Mouse (Mus musculus) cerebellum, adult 2 months (tissue): ENCODE data around the gene Tmem95.

Source experiments
- CTCF ChIP-seq: fragments of 200-500 bp; IDR thresholded peaks from 2 replicates; pipeline ENCODE4 v1.5.1; 2011; ENCODE audit warnings: low read depth, mild to moderate bottlenecking, control low read depth, low read length, moderate library complexity, borderline replicate concordance; ENCODE audit not compliant: insufficient read depth
- POLR2A ChIP-seq: fragments of 200-500 bp; IDR thresholded peaks from 2 replicates; pipeline ENCODE4 v1.6.1; 2011; ENCODE audit warnings: low read length, control low read depth, borderline replicate concordance; ENCODE audit not compliant: insufficient read depth

GRCm38 (mm10) chr11:69850754-69851153 lies 27.1 kb downstream of the Tmem95 start:
- TF ChIP-seq POLR2A (no peak), CTCF (no peak)
